Mouse (Mus musculus): ENCODE measurements at regions not wholly inside any gene's neighbourhood (a gene's known extent, or its start where the extent isn't known, plus 50 kb on each side); places are given as distances from the start of the nearest gene placed in this dataset.

- TF ChIP-seq CHD2 (IDR thresholded peaks at IDR 0.05; ENCODE audit: low read depth, low read length): no peak
- no peak for TF ChIP-seq ZC3H11A (IDR thresholded peaks at IDR 0.05; ENCODE audit: borderline replicate concordance, low read depth, low read length)
- no peak for TF ChIP-seq HCFC1 (IDR thresholded peaks at IDR 0.05; ENCODE audit: borderline replicate concordance, insufficient read depth, low read length)
- TF ChIP-seq MAFK (IDR thresholded peaks at IDR 0.05; ENCODE audit: insufficient read depth, low read depth, low read length): no peak
- TF ChIP-seq ZNF384 (IDR thresholded peaks at IDR 0.05; ENCODE audit: low read depth, low read length): 0 out of 2 replicates have a peak, but pooled peaks have one; percentile 27
These were observed 278.6 kb upstream of the Btbd3 start for GRCm38 (mm10) chr2:137977767-137978166.

Data from ES-E14 (cell line).